Mouse (Mus musculus): ENCODE measurements at regions not wholly inside any gene's neighbourhood (a gene's known extent, or its start where the extent isn't known, plus 50 kb on each side); places are given as distances from the start of the nearest gene placed in this dataset.

DNA sequence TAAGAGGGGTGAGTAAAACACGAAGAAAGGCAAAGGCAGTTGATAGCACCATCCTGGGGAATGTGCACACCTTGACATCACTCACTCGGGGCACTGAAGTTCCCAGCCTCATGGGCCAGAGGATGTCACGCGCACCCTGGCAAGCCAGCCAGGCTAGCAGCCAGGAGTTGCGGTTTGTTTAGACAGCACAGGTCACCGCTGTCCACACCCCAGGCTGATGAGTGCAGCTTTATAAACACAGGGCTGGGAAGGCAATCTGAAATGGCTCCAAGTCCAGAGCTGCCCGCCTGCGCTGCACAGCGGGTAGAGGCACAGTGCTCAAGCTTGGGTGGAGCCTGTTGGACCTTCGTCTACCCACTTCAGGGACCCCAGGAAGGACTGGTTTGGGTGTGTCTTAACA lies 216.8 kb downstream of the Bcor start:
- in situ Hi-C loops (cut with MboI; ENCODE audit: unreplicated experiment in 2 of 2), result no loop called here

DNA sequence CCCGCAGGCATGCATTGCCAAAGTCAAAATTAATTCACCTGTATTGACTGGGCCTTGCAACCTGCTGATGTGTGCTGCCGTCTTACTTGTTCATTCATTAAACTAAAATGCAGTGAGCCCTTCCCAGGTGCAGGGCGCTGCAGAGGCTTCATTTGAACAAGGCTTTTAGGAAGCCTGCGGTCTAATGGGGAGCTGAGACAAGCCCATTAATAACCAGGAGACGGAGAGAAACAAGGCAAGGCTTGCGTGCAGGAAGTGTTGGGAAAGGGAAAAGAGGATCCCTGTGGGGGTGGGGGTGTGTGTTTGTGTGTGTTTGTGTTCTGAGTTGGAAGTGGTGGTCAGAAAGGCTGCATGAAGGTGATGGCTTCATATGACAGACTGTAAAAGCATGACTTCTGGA lies 215.6 kb downstream of the Bcor start:
- in situ Hi-C loops (cut with MboI; ENCODE audit: unreplicated experiment in 2 of 2), result no loop called here

DNA sequence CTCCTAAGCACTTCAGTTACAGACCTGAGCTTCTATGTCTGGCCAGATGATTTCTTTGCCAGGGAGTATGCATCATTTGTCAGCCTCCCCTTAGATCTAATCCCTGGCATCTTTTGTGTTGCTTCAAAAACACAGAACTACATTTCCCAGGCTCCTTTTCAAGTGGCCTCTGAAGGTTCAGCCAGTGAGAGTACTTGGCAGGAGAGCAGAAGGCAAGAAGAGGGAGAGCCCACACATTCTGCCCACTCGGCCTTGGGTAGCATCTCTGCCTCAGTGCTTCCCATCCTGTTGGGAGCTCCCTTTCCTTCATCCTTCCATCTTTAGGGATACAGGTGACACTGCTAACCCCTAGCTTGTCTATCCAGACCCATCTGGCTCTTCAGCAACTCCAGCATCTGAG lies 214.9 kb downstream of the Bcor start:
- in situ Hi-C loops (cut with MboI; ENCODE audit: unreplicated experiment in 2 of 2), result no loop called here

DNA sequence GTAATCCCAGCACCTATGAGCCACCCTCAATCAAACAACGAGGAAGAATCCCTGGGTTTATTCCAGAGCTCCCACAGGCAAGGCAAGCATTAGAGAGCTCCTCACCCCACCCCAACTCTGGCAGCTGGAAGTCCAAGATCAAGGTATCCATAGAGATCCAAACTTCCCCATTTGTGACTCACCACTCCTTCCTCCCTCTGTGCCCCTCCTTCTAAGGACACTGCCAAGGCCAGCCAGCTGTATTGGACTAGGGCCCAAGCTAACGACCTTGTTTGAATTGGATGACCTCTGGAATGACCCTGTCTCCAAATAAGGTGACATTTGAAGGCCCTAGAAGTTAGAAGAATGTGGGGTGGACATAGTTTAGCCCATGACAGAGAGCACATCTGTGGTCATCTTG lies 208.0 kb downstream of the Bcor start:
- in situ Hi-C loops (cut with MboI; ENCODE audit: unreplicated experiment in 2 of 2), result no loop called here

DNA sequence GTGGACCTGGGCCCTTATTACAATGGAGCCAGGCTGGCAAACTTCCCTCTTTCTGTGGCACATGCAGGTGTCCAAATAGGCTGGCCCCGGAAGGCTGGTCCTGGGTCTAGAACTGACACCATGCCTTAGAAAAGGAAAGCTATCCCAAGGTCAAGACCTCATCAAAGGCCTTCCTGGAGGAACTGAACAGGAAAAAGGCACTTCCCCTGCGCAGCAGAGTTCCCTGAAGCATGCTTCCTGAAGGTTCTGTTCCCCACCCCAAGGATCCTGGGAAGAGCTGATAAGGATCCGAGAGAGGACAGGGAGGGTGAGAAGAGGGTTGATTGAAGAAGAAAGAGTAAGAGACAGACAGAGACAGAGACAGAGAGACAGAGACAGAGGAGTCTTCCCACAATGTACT lies 204.0 kb downstream of the Bcor start:
- in situ Hi-C loops (cut with MboI; ENCODE audit: unreplicated experiment in 2 of 2), result no loop called here

DNA sequence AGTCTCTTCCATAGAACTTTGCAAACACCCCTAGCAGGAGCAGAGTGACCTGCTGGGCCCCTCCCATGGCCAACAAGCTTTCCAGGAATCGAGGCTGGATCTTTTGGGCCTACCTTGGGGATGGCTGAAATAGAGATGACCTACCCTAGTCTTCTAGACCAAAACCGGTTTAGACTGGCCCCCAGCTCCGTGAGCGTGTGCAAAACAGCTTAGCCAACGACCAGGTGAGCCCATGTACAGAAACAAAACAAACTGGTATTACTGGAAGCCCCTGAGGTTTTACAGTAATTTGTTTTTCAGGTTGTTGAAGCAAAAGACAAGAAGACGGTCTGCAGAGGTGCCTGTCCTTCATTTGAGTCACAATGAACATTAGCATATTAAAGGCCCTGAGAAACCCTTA lies 203.1 kb downstream of the Bcor start:
- in situ Hi-C loops (cut with MboI; ENCODE audit: unreplicated experiment in 2 of 2), result no loop called here

DNA sequence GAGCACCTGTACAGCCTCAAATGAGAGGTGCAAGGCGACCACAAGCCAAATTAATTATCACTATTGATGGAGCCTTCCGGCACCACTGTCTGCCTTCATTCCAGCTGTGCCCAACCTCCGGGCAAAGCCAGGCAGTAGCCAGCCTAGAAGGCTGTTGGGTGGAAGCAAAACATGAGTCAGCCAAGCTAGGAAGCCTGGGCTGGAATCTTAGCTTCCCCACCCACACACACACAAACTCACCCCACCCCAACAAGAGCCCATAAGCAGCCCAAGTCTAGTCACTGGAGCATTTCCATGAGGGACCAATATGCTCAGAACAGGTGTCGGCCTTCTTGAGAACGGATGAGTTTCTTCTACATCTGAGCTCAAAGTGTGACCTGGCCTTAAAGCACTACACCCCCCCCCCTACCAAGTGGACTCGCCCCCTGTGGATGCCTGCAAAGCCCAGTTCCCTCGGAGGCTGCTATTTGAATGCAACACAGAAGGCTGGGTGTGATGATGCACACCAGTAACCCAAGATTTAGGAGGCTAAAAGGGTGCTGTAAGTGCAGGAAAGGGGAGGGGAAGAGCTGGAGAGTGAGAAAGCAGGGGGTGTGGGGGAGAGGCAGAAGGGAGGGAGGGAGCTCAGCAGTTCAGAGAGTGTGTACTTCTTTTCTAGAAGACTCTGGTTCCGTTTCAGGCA lies 200.1 kb downstream of the Bcor start:
- in situ Hi-C loops (cut with MboI; ENCODE audit: unreplicated experiment in 2 of 2), result no loop called here

DNA sequence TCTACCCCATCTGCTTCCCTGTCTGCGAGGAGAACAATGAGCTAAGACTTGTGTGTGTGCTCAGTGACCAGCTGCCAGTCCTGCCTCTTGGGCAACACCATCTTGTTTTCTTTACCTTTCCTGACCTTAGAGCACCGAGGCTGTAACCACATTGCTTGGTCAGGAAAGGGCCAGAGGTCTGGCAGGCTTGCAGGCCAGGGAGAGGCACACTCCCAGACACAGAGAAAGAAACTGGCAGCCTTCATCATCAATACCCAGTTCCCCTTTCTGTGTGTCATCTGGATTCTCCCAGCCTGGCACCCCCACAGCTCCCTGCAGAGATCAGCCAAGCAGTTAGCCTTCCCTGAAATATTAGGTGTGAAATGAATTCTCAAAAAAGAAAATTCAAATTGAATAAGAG lies 198.8 kb downstream of the Bcor start:
- in situ Hi-C loops (cut with MboI; ENCODE audit: unreplicated experiment in 2 of 2), result no loop called here

DNA sequence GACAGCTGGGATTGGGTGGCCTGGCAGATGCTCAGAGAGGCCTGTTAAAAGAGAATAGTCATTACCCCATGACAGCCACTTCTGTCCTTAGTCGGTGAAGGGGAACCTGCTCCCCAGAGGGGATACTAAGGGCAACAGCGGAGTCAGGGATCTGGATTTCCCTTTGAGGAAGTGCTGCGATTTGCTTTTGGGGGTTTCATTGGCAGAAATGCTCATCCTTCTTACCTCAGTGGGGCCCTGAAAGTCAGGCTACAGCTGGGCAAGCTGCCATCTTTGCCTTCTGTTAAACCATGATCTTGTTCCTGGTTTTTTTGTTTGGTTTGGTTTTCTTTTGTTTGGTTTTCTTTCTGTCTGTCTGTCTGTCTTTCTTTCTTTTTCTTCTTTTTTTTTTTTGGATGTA lies 195.7 kb downstream of the Bcor start:
- in situ Hi-C loops (cut with MboI; ENCODE audit: unreplicated experiment in 2 of 2), result no loop called here

DNA sequence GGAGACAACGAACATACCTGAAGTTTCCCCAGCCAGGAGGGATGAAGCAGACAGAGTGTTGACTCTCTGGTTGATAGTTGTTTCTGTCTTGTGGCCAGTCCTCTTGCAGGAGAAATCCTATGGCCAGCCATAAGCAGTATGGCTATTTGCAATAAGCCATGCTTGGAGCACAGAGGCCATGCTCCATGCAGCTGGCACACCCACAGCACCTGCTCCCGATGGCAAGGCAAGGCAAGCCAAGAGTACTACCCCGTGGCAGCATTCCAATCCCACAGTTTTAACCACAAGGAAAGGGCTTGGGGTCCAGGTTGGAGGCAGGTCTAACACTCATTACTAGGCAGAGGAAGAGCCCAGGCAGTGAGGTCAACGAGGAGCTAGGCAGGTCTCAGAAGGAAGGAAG lies 181.5 kb downstream of the Bcor start:
- in situ Hi-C loops (cut with MboI; ENCODE audit: unreplicated experiment in 2 of 2), result no loop called here

DNA sequence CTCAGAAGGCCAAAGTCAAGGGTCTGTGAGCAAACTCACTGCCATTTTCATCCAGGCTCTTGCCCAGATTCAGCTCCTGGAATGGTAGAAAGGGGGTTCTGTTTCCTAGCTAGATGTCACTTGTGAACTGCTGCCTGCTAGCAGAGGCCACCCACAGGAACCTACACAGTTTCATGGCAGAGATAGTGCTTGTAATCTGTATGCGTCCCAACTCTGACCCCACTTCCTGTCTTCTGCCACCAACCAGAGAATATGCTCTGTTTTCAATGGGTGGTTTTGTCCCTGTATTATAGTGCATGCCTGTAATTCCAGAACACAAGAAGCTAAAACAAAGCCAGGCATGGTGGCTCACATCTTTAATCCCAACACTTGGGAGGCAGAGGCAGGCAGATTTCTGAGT lies 176.9 kb downstream of the Bcor start:
- in situ Hi-C loops (cut with MboI; ENCODE audit: unreplicated experiment in 2 of 2), result no loop called here
